Mouse (Mus musculus): ENCODE results near the gene Syt13. TPM values are rescaled to one million over a fixed set of nuclear protein-coding genes. Genes with fewer than 3 reads are reported as not detected.

Syt13 gene
- total and polyA plus RNA-seq, 2 experiments from 2014 or later: 0.11 to 0.31 TPM

- peaks cover 80% of the 10 kb centered on the region for H3K36me3 ChIP-seq (replicated peaks; ENCODE audit: control insufficient read depth, insufficient read depth, low read length)
- no peak for TF ChIP-seq EP300 (IDR thresholded peaks at IDR 0.05; ENCODE audit: low read depth)
- no peak for TF ChIP-seq CTCF (IDR thresholded peaks at IDR 0.05; ENCODE audit: low read depth)
- no peaks in the 10 kb centered on the region for H3K9me3 ChIP-seq (replicated peaks; ENCODE audit: control insufficient read depth, low read length)
- H3K4me2 ChIP-seq (ENCODE audit: low read depth, low read length): no peak overlapping the region
- DNase-seq (ENCODE audit: low spot score) (no peak), ATAC-seq (ENCODE audit: insufficient read depth, low read depth) (no peak)
- 80% methylated on average over 14 of the region's 14 CpGs for WGBS
- H3K4me1 ChIP-seq (ENCODE audit: control insufficient read depth, insufficient read depth): no peaks in the 10 kb centered on the region
- no peak overlapping the region for H3K9ac ChIP-seq (replicated peaks; ENCODE audit: low read depth, low read length)
- H3K4me3 ChIP-seq (ENCODE audit: low read depth, low read length): no peak overlapping the region
- H3K27ac ChIP-seq (ENCODE audit: low read depth): no peak overlapping the region
- no peaks in the 10 kb centered on the region for H3K27me3 ChIP-seq (ENCODE audit: control insufficient read depth, insufficient read depth, low read length)
These were observed 60.3 kb downstream of the Syt13 start for GRCm38 (mm10) chr2:92975031-92975790.

- ATAC-seq (ENCODE audit: insufficient read depth, low read depth): no peak
These were observed 65.3 kb downstream of the Syt13 start for GRCm38 (mm10) chr2:92980165-92980564.

GRCm38 (mm10) chr2:92982591-92983272 lies 67.8 kb downstream of the Syt13 start:
- H3K27ac ChIP-seq (ENCODE audit: low read depth): no peak overlapping the region
- peaks cover 13% of the 10 kb centered on the region for H3K4me1 ChIP-seq (ENCODE audit: control insufficient read depth, insufficient read depth)
- peaks cover 29% of the 10 kb centered on the region; the same call in 1 of the 2 replicates for H3K36me3 ChIP-seq (replicated peaks; ENCODE audit: control insufficient read depth, insufficient read depth, low read length)
- ATAC-seq (ENCODE audit: insufficient read depth, low read depth) (no peak), DNase-seq (ENCODE audit: low spot score) (no peak)
- no peak overlapping the region for H3K9ac ChIP-seq (replicated peaks; ENCODE audit: low read depth, low read length)
- WGBS: 60% methylated on average over 8 of the region's 8 CpGs
- no peaks in the 10 kb centered on the region for H3K9me3 ChIP-seq (replicated peaks; ENCODE audit: control insufficient read depth, low read length)
- TF ChIP-seq EP300 (IDR thresholded peaks at IDR 0.05; ENCODE audit: low read depth): no peak
- no peak for TF ChIP-seq CTCF (IDR thresholded peaks at IDR 0.05; ENCODE audit: low read depth)
- no peaks in the 10 kb centered on the region for H3K27me3 ChIP-seq (ENCODE audit: control insufficient read depth, insufficient read depth, low read length)
- no peak overlapping the region for H3K4me2 ChIP-seq (ENCODE audit: low read depth, low read length)
- H3K4me3 ChIP-seq (ENCODE audit: low read depth, low read length): no peak overlapping the region

More at GRCm38 (mm10) chr2:92980165-92980564, 65.3 kb downstream of the Syt13 start:
- Histone ChIP-seq H3K4me2 (ENCODE audit: low read depth, low read length) (no peak overlapping the region), H3K9me3 (replicated peaks; ENCODE audit: control insufficient read depth, low read length) (no peaks in the 10 kb centered on the region), H3K4me3 (ENCODE audit: low read depth, low read length) (no peak overlapping the region), H3K27ac (ENCODE audit: low read depth) (no peak overlapping the region), H3K36me3 (replicated peaks; ENCODE audit: control insufficient read depth, insufficient read depth, low read length) (peaks cover 45% of the 10 kb centered on the region), H3K9ac (replicated peaks; ENCODE audit: low read depth, low read length) (no peak overlapping the region), H3K4me1 (ENCODE audit: control insufficient read depth, insufficient read depth) (0 out of 2 replicates have a peak, but pooled peaks cover 5% of the 10 kb centered on the region), H3K27me3 (ENCODE audit: control insufficient read depth, insufficient read depth, low read length) (no peaks in the 10 kb centered on the region)
- TF ChIP-seq EP300 (IDR thresholded peaks at IDR 0.05; ENCODE audit: low read depth) (no peak), CTCF (IDR thresholded peaks at IDR 0.05; ENCODE audit: low read depth) (no peak)
- 85% methylated on average over 10 of the region's 10 CpGs for WGBS
- DNase-seq (ENCODE audit: low spot score): no peak

GRCm38 (mm10) chr2:92983273-92983620 lies 68.3 kb downstream of the Syt13 start:
- Histone ChIP-seq H3K9me3 (replicated peaks; ENCODE audit: control insufficient read depth, low read length) (no peaks in the 10 kb centered on the region), H3K27me3 (ENCODE audit: control insufficient read depth, insufficient read depth, low read length) (no peaks in the 10 kb centered on the region), H3K36me3 (replicated peaks; ENCODE audit: control insufficient read depth, insufficient read depth, low read length) (peaks cover 26% of the 10 kb centered on the region; the same call in 1 of the 2 replicates), H3K9ac (replicated peaks; ENCODE audit: low read depth, low read length) (no peak overlapping the region), H3K4me1 (ENCODE audit: control insufficient read depth, insufficient read depth) (peaks cover 17% of the 10 kb centered on the region), H3K4me3 (ENCODE audit: low read depth, low read length) (no peak overlapping the region), H3K4me2 (ENCODE audit: low read depth, low read length) (no peak overlapping the region), H3K27ac (ENCODE audit: low read depth) (no peak overlapping the region)
- WGBS: 59% methylated on average over 4 of the region's 4 CpGs
- ATAC-seq (ENCODE audit: insufficient read depth, low read depth) (no peak), DNase-seq (ENCODE audit: low spot score) (no peak)
- TF ChIP-seq CTCF (IDR thresholded peaks at IDR 0.05; ENCODE audit: low read depth): no peak

- no peaks in the 10 kb centered on the region for H3K27me3 ChIP-seq (ENCODE audit: control insufficient read depth, insufficient read depth, low read length)
- H3K4me2 ChIP-seq (ENCODE audit: low read depth, low read length): no peak overlapping the region
- H3K27ac ChIP-seq (ENCODE audit: low read depth): no peak overlapping the region
- peaks cover 14% of the 10 kb centered on the region; the same call in 1 of the 2 replicates for H3K36me3 ChIP-seq (replicated peaks; ENCODE audit: control insufficient read depth, insufficient read depth, low read length)
- TF ChIP-seq EP300 (IDR thresholded peaks at IDR 0.05; ENCODE audit: low read depth): no peak
- TF ChIP-seq CTCF (IDR thresholded peaks at IDR 0.05; ENCODE audit: low read depth): no peak
- H3K4me1 ChIP-seq (ENCODE audit: control insufficient read depth, insufficient read depth): peaks cover 30% of the 10 kb centered on the region
- no peak overlapping the region for H3K9ac ChIP-seq (replicated peaks; ENCODE audit: low read depth, low read length)
- WGBS: 80% methylated on average over 7 of the region's 7 CpGs
- no peak overlapping the region for H3K4me3 ChIP-seq (ENCODE audit: low read depth, low read length)
- DNase-seq (ENCODE audit: low spot score) (no peak), ATAC-seq (ENCODE audit: insufficient read depth, low read depth) (no peak)
- H3K9me3 ChIP-seq (replicated peaks; ENCODE audit: control insufficient read depth, low read length): no peaks in the 10 kb centered on the region
These were observed 69.6 kb downstream of the Syt13 start for GRCm38 (mm10) chr2:92984321-92985108.

Measured in heart, postnatal 0 days (tissue).